Mouse (Mus musculus): ENCODE results near the gene 4930442H23Rik. TPM values are rescaled to one million over a fixed set of nuclear protein-coding genes. Genes with fewer than 3 reads are reported as not detected.
"Not testable (repeated sequence)": the region's sequence is repeated elsewhere in the genome, so short reads cannot be mapped to it uniquely, and the experiment has no call there.

4930442H23Rik gene
- not detected in 2 replicates for polyA plus RNA-seq (2012; ENCODE audit: insufficient read depth, insufficient read length, low replicate concordance, missing spikeins)

- WGBS, result 79% methylated on average over 5 of the region's 5 CpGs
- Histone ChIP-seq H3K4me3 (ENCODE audit: insufficient read depth, low read depth, low read length) (peak within 1 kb of the TSS; percentile 87), H3K27ac (ENCODE audit: insufficient read depth, low read depth, low read length) (peak within 1 kb of the TSS; percentile 77), H3K4me1 (ENCODE audit: control insufficient read depth, insufficient read depth, low read length) (peaks cover 25% of the 10 kb centered on the region)
- no peak for TF ChIP-seq CTCF (IDR thresholded peaks at IDR 0.05; ENCODE audit: insufficient read depth, low read depth, low read length)
- no peak for TF ChIP-seq POLR2A (IDR thresholded peaks at IDR 0.05; ENCODE audit: insufficient read depth, low read depth, low read length)
Measured at GRCm38 (mm10) chr10:81183805-81184204, at the start of gene 4930442H23Rik. Gene 4930442H23Rik (minus strand): TSS chr10:81183849.

- TF ChIP-seq POLR2A (IDR thresholded peaks at IDR 0.05; ENCODE audit: insufficient read depth, low read depth, low read length) (no peak), CTCF (IDR thresholded peaks at IDR 0.05; ENCODE audit: insufficient read depth, low read depth, low read length) (no peak)
- Histone ChIP-seq H3K4me1 (ENCODE audit: control insufficient read depth, insufficient read depth, low read length) (peaks cover 44% of the 10 kb centered on the region), H3K4me3 (ENCODE audit: insufficient read depth, low read depth, low read length) (peak overlapping the region; percentile 55), H3K27ac (ENCODE audit: insufficient read depth, low read depth, low read length) (peak overlapping the region; percentile 37; the same call in 1 of the 2 replicates)
- WGBS, result under 1% methylated on average over 25 of the region's 28 CpGs
Measured at GRCm38 (mm10) chr10:81233226-81233585, 49.6 kb upstream of the 4930442H23Rik start.

- peak within 1 kb of the TSS; percentile 73 for H3K27ac ChIP-seq (ENCODE audit: insufficient read depth, low read depth, low read length)
- TF ChIP-seq CTCF (IDR thresholded peaks at IDR 0.05; ENCODE audit: insufficient read depth, low read depth, low read length) (no peak), POLR2A (IDR thresholded peaks at IDR 0.05; ENCODE audit: insufficient read depth, low read depth, low read length) (peak; percentile 69)
- 8% methylated on average over 29 of the region's 29 CpGs for WGBS
- peaks cover 39% of the 10 kb centered on the region for H3K4me1 ChIP-seq (ENCODE audit: control insufficient read depth, insufficient read depth, low read length)
- peak within 1 kb of the TSS; percentile 55 for H3K4me3 ChIP-seq (ENCODE audit: insufficient read depth, low read depth, low read length)
Measured at GRCm38 (mm10) chr10:81232580-81233225, 49.1 kb upstream of the 4930442H23Rik start, which contains the start of gene Zfr2. Gene Zfr2 (plus strand): TSS chr10:81233155.

- H3K4me1 ChIP-seq (ENCODE audit: control insufficient read depth, insufficient read depth, low read length), result peaks cover 30% of the 10 kb centered on the region
- 27% methylated on average over 7 of the region's 7 CpGs for WGBS
- TF ChIP-seq CTCF (IDR thresholded peaks at IDR 0.05; ENCODE audit: insufficient read depth, low read depth, low read length) (no peak), POLR2A (IDR thresholded peaks at IDR 0.05; ENCODE audit: insufficient read depth, low read depth, low read length) (no peak)
- peak overlapping the region; percentile 84; the same call in 1 of the 2 replicates for H3K27ac ChIP-seq (ENCODE audit: insufficient read depth, low read depth, low read length)
- peak overlapping the region; percentile 59 for H3K4me3 ChIP-seq (ENCODE audit: insufficient read depth, low read depth, low read length)
Measured at GRCm38 (mm10) chr10:81231436-81231835, 47.8 kb upstream of the 4930442H23Rik start.

- peak within 1 kb of the TSS; percentile 59 for H3K4me3 ChIP-seq (ENCODE audit: insufficient read depth, low read depth, low read length)
- 3% methylated on average over 27 of the region's 27 CpGs for WGBS
- peaks cover 28% of the 10 kb centered on the region for H3K4me1 ChIP-seq (ENCODE audit: control insufficient read depth, insufficient read depth, low read length)
- TF ChIP-seq POLR2A (IDR thresholded peaks at IDR 0.05; ENCODE audit: insufficient read depth, low read depth, low read length) (peak; percentile 92), CTCF (IDR thresholded peaks at IDR 0.05; ENCODE audit: insufficient read depth, low read depth, low read length) (peak; percentile 33; the same call in 1 of the 2 replicates)
- H3K27ac ChIP-seq (ENCODE audit: insufficient read depth, low read depth, low read length), result peak within 1 kb of the TSS; percentile 90
Measured at GRCm38 (mm10) chr10:81230438-81231332, 47.0 kb upstream of the 4930442H23Rik start, which contains the start of gene Atcay. Gene Atcay (minus strand): TSS chr10:81230833.

GRCm38 (mm10) chr10:81229735-81230437, 46.2 kb upstream of the 4930442H23Rik start:
- peak overlapping the region; percentile 59 for H3K4me3 ChIP-seq (ENCODE audit: insufficient read depth, low read depth, low read length)
- H3K4me1 ChIP-seq (ENCODE audit: control insufficient read depth, insufficient read depth, low read length), result peaks cover 30% of the 10 kb centered on the region
- 2% methylated on average over 20 of the region's 20 CpGs for WGBS
- TF ChIP-seq CTCF (IDR thresholded peaks at IDR 0.05; ENCODE audit: insufficient read depth, low read depth, low read length) (no peak), POLR2A (IDR thresholded peaks at IDR 0.05; ENCODE audit: insufficient read depth, low read depth, low read length) (no peak)
- H3K27ac ChIP-seq (ENCODE audit: insufficient read depth, low read depth, low read length), result peak overlapping the region; percentile 90

- WGBS, result 61% methylated on average over 2 of the region's 2 CpGs
- not testable (repeated sequence) for H3K4me3 ChIP-seq (ENCODE audit: insufficient read depth, low read depth, low read length); H3K27ac ChIP-seq (ENCODE audit: insufficient read depth, low read depth, low read length)
- peaks cover 20% of the 10 kb centered on the region for H3K4me1 ChIP-seq (ENCODE audit: control insufficient read depth, insufficient read depth, low read length)
Measured at GRCm38 (mm10) chr10:81223731-81224130, 40.1 kb upstream of the 4930442H23Rik start.

GRCm38 (mm10) chr10:81221402-81222015, 37.9 kb upstream of the 4930442H23Rik start:
- Histone ChIP-seq H3K4me1 (ENCODE audit: control insufficient read depth, insufficient read depth, low read length) (peaks cover 17% of the 10 kb centered on the region), H3K27ac (ENCODE audit: insufficient read depth, low read depth, low read length) (no peak overlapping the region), H3K4me3 (ENCODE audit: insufficient read depth, low read depth, low read length) (no peak overlapping the region)
- no peak for TF ChIP-seq CTCF (IDR thresholded peaks at IDR 0.05; ENCODE audit: insufficient read depth, low read depth, low read length)
- TF ChIP-seq POLR2A (IDR thresholded peaks at IDR 0.05; ENCODE audit: insufficient read depth, low read depth, low read length), result no peak
- WGBS, result 59% methylated on average over 5 of the region's 5 CpGs

All from olfactory bulb, adult 2 months (tissue).